Mouse (Mus musculus) ES-Bruce4 (cell line): ENCODE data around the gene Tnfsf11. TPM values are rescaled to one million over a fixed set of nuclear protein-coding genes. Genes with fewer than 3 reads are reported as not detected.

ENCODE experiments used
- H3K27ac ChIP-seq: 2 replicates; pipeline ENCODE4 v1.5.1; 2012; ENCODE audit warnings: low read length, inconsistent platforms; ENCODE audit not compliant: insufficient read depth
- H3K27me3 ChIP-seq: 2 replicates; pipeline ENCODE4 v1.6.1; 2012; ENCODE audit warnings: mild to moderate bottlenecking, low read length, inconsistent platforms; ENCODE audit not compliant: control insufficient read depth, poor library complexity, insufficient read depth, severe bottlenecking
- H3K36me3 ChIP-seq: 2 replicates; pipeline ENCODE4 v1.6.1; 2012; ENCODE audit warnings: inconsistent platforms, mild to moderate bottlenecking, low read length, moderate library complexity; ENCODE audit not compliant: control insufficient read depth, poor library complexity, insufficient read depth, severe bottlenecking
- H3K4me1 ChIP-seq: one replicate; pipeline ENCODE4 v1.8.1; 2011; ENCODE audit warnings: low read length; ENCODE audit not compliant: control insufficient read depth, insufficient read depth
- H3K4me3 ChIP-seq: 2 replicates; pipeline ENCODE4 v1.5.1; 2011; ENCODE audit warnings: low read depth, mild to moderate bottlenecking, low read length
- H3K9ac ChIP-seq: 2 replicates; pipeline ENCODE4 v1.6.1; 2012; ENCODE audit warnings: low read depth, mild to moderate bottlenecking, inconsistent platforms; ENCODE audit not compliant: poor library complexity, severe bottlenecking
- H3K9me3 ChIP-seq: replicated peaks from 2 replicates; pipeline ENCODE4 v1.6.1; 2012; ENCODE audit warnings: mild to moderate bottlenecking, low read length, inconsistent platforms; ENCODE audit not compliant: control insufficient read depth, poor library complexity, insufficient read depth, severe bottlenecking
- CTCF ChIP-seq: IDR thresholded peaks from one replicate; pipeline ENCODE4 v1.8.1; 2011; ENCODE audit warnings: low read depth, low read length
- EP300 ChIP-seq: IDR thresholded peaks from 2 replicates; pipeline ENCODE4 v1.6.1; 2011; ENCODE audit warnings: low read depth, low read length; ENCODE audit not compliant: insufficient read depth
- POLR2A ChIP-seq: IDR thresholded peaks from one replicate; pipeline ENCODE4 v1.8.1; 2011; ENCODE audit warnings: low read length; ENCODE audit not compliant: insufficient read depth
- polyA plus RNA-seq: library from polyadenylated mRNA; stranded (reverse); fragments of >200 nt; gene quantifications from 2 replicates; pipeline ENCODE4 v1.2.4, GENCODE M21; 2011; ENCODE audit warnings: low read depth; ENCODE audit not compliant: missing spikeins, insufficient read depth, insufficient read length

The Tnfsf11 gene
- polyA plus RNA-seq, 1 experiment = 0.36 TPM

DNA sequence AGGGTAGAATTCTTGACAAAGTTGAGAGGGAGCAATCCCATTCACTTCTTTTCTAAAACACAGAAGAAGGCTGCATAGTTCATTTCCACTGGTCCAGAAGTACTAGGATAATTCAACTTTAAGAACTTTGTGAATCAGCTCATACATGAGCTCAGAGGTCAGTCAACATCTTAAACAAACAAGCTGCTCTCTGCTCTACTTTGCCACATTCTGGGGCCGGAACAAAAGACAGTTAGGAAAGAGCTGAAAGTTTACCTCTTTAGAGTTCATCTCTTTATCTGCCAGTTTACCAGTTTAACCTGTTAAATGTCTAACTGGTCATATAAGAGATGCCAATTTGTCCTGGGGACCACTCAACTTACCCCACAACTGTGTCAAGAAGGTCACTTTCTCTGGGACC, 15.5 kb upstream of the Tnfsf11 start:
- TF ChIP-seq POLR2A = no peak
- TF ChIP-seq EP300 = no peak
- H3K9ac ChIP-seq = no peak overlapping the region
- no peaks in the 10 kb centered on the region for H3K4me1 ChIP-seq
- H3K9me3 ChIP-seq = no peaks in the 10 kb centered on the region
- no peaks in the 10 kb centered on the region for H3K36me3 ChIP-seq
- no peak overlapping the region for H3K27ac ChIP-seq
- H3K27me3 ChIP-seq = no peaks in the 10 kb centered on the region
- no peak overlapping the region for H3K4me3 ChIP-seq

DNA sequence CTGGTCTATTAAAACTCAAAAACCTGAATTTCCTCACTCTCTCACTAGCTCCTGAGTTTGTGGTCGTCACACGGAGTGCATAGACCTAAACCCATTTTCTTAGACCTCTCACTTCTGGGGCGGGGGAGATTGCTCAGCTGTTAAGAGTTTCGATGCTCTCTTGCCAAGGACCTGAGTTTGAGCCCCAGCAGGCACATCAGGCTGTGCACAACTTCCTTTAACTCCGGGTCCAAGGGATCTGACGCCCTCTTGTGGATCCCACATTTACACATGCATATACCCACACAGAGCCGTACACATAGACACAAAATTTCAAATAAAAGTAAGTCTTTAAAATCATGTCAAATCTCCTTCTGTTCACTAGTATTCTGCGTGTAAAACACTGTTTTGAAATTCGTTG, 15.1 kb upstream of the Tnfsf11 start:
- Histone ChIP-seq H3K27me3 (no peaks in the 10 kb centered on the region), H3K27ac (no peak overlapping the region), H3K9me3 (no peaks in the 10 kb centered on the region), H3K9ac (no peak overlapping the region), H3K36me3 (no peaks in the 10 kb centered on the region), H3K4me1 (no peaks in the 10 kb centered on the region), H3K4me3 (no peak overlapping the region)
- peak; percentile 34 for TF ChIP-seq CTCF
- no peak for TF ChIP-seq POLR2A

GRCm38 (mm10) chr14:78320248-78320647, 12.4 kb upstream of the Tnfsf11 start:
- Histone ChIP-seq H3K9me3 (no peaks in the 10 kb centered on the region), H3K4me1 (no peaks in the 10 kb centered on the region), H3K27me3 (no peaks in the 10 kb centered on the region; the same call in 1 of the 2 replicates), H3K36me3 (no peaks in the 10 kb centered on the region), H3K27ac (no peak overlapping the region), H3K4me3 (no peak overlapping the region), H3K9ac (no peak overlapping the region)
- TF ChIP-seq EP300 (no peak), CTCF (no peak), POLR2A (no peak)

GRCm38 (mm10) chr14:78319580-78319979, 11.7 kb upstream of the Tnfsf11 start:
- Histone ChIP-seq H3K4me1 (no peaks in the 10 kb centered on the region), H3K27ac (no peak overlapping the region), H3K27me3 (no peaks in the 10 kb centered on the region; the same call in 1 of the 2 replicates), H3K4me3 (no peak overlapping the region), H3K36me3 (no peaks in the 10 kb centered on the region), H3K9ac (no peak overlapping the region), H3K9me3 (no peaks in the 10 kb centered on the region)
- no peak for TF ChIP-seq POLR2A
- no peak for TF ChIP-seq CTCF

DNA sequence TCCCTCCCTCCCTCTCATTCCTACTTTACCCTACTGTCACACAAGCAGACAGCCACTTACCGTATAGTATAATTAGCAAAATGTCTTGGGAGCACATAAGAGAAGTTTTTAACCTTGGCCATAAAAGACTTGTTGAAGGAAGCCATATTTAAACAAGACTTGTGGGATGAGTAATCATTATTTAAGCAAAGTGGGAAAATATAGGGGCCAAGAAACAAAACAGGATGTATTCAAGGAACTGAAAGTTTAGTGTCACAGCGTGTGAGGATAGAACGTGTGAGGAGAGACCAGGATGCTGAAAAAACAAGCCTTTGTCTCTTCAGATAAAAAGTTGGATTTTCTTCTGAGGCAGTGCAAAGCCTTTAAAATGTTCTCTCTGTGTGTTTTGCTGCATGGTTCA, 11.2 kb upstream of the Tnfsf11 start:
- Histone ChIP-seq H3K4me1 (no peaks in the 10 kb centered on the region), H3K27me3 (no peaks in the 10 kb centered on the region; the same call in 1 of the 2 replicates), H3K4me3 (no peak overlapping the region), H3K27ac (no peak overlapping the region), H3K9ac (no peak overlapping the region), H3K36me3 (no peaks in the 10 kb centered on the region), H3K9me3 (no peaks in the 10 kb centered on the region)
- TF ChIP-seq CTCF (no peak), POLR2A (no peak), EP300 (no peak)

- H3K27ac ChIP-seq = no peak overlapping the region
- no peak for TF ChIP-seq EP300
- TF ChIP-seq CTCF = no peak
- no peak for TF ChIP-seq POLR2A
- H3K9me3 ChIP-seq = no peaks in the 10 kb centered on the region
- no peaks in the 10 kb centered on the region; the same call in 1 of the 2 replicates for H3K27me3 ChIP-seq
- H3K36me3 ChIP-seq = no peaks in the 10 kb centered on the region
- no peak overlapping the region for H3K9ac ChIP-seq
- no peak overlapping the region for H3K4me3 ChIP-seq
- no peaks in the 10 kb centered on the region for H3K4me1 ChIP-seq
These were observed 9.8 kb upstream of the Tnfsf11 start for GRCm38 (mm10) chr14:78317623-78318022.
